ENCODE assay signal across 18 mouse cellular contexts in the genomic region with DNA sequence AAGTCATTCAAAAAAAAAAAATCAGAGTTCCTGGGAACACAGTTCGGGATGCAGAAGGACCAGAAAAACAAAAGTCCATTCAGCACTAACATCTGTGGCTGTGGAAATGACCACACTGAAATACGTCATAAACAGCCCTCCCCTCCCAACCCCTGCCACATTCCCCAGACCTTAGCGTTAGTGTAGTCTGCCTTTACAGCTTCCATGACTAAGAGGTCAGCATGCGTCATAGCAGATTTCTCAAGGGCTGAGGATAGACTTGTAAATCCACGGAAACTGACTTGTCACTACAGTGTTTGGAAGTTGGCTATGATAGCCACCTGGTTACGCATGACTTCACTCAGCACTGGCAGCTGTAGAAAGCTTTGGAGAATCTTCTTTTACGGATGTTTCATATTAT. TPM values are rescaled to one million over a fixed set of nuclear protein-coding genes. Genes with fewer than 3 reads are reported as not detected.
DNase-seq lines count a peak whose midpoint lies in the region; ATAC-seq and TF ChIP-seq lines count a peak whose summit lies in the region.
"Had no signal": no experiment of that assay in that cellular context is flagged by ENCODE, and none has a peak within 500 bp of the region (broad histone marks: within the 10 kb centered on the region; RNA-seq: fewer than 3 reads in every experiment).

No protein-coding gene starts in this region.

- H3K4me3 ChIP-seq in heart, embryonic 12.5 days = peak overlapping the region; percentile 25
- no peak overlapping the region for H3K4me3 ChIP-seq in liver, postnatal 0 days (ENCODE audit: low read depth, low read length)
- H3K4me3 ChIP-seq: forebrain, embryonic 13.5 days; limb, embryonic 10.5 days; megakaryocyte, embryonic 14.5 days had no signal

- no peaks in the 10 kb centered on the region for H3K36me3 ChIP-seq in heart, embryonic 12.5 days
- no peaks in the 10 kb centered on the region for H3K36me3 ChIP-seq in liver, postnatal 0 days (replicated peaks; ENCODE audit: insufficient read depth, low read length)
- H3K36me3 ChIP-seq: limb, embryonic 10.5 days had no signal

- no peak for DNase-seq in heart, postnatal 4 days
- peak; percentile 31 for DNase-seq in retina, postnatal 1 day
- no peak for DNase-seq in retina, embryonic 14.5 days (ENCODE audit: low spot score)
- DNase-seq in adrenal gland, postnatal 25 days = peak; percentile 10
- DNase-seq in liver, postnatal 0 days = no peak
- DNase-seq: cerebellum, postnatal 25 days; kidney, adult 11 months; kidney, postnatal 14 days; spleen, adult 18-20 months; thymus, adult 18-20 months had no signal

- TF ChIP-seq CTCF in liver, postnatal 0 days (IDR thresholded peaks at IDR 0.05; ENCODE audit: low read depth) = no peak

- H3K9me3 ChIP-seq in heart, embryonic 12.5 days (replicated peaks) = no peaks in the 10 kb centered on the region
- no peaks in the 10 kb centered on the region for H3K9me3 ChIP-seq in liver, postnatal 0 days (ENCODE audit: low read length)
- H3K9me3 ChIP-seq: forebrain, embryonic 13.5 days; limb, embryonic 10.5 days; megakaryocyte, embryonic 14.5 days had no signal

- no peak overlapping the region for H3K9ac ChIP-seq in heart, embryonic 12.5 days
- H3K9ac ChIP-seq in liver, postnatal 0 days (replicated peaks) = no peak overlapping the region
- H3K9ac ChIP-seq: forebrain, embryonic 13.5 days had no signal

- H3K4me1 ChIP-seq in heart, embryonic 12.5 days (replicated peaks) = peaks cover 33% of the 10 kb centered on the region
- H3K4me1 ChIP-seq in liver, postnatal 0 days (ENCODE audit: insufficient read depth) = no peaks in the 10 kb centered on the region
- H3K4me1 ChIP-seq: megakaryocyte, embryonic 14.5 days had no signal

- WGBS in heart, embryonic 12.5 days = 37% methylated on average over 7 of the region's 7 CpGs
- 68% methylated on average over 7 of the region's 7 CpGs for WGBS in liver, postnatal 0 days (ENCODE audit: insufficient replicate concordance)

- H3K4me2 ChIP-seq in heart, embryonic 12.5 days = peak overlapping the region; percentile 58
- H3K4me2 ChIP-seq in liver, postnatal 0 days (ENCODE audit: low read depth, low read length) = no peak overlapping the region
- H3K4me2 ChIP-seq: forebrain, embryonic 13.5 days; liver, embryonic 11.5 days had no signal

- H3K27me3 ChIP-seq in heart, embryonic 12.5 days (replicated peaks) = no peaks in the 10 kb centered on the region
- H3K27me3 ChIP-seq in liver, postnatal 0 days (ENCODE audit: insufficient read depth, low read length) = no peaks in the 10 kb centered on the region
- H3K27me3 ChIP-seq: forebrain, embryonic 13.5 days; megakaryocyte, embryonic 14.5 days had no signal

- no peak for ATAC-seq in heart, embryonic 12.5 days (ENCODE audit: insufficient number of reproducible peaks, low FRiP score)
- ATAC-seq in megakaryocyte, adult 5-6 weeks (ENCODE audit: poor library complexity, severe bottlenecking) = no peak
- no peak for ATAC-seq in liver, postnatal 0 days
- ATAC-seq: forebrain, embryonic 13.5 days; hindbrain, embryonic 16.5 days; midbrain, embryonic 16.5 days had no signal

- TF ChIP-seq EP300 in liver, postnatal 0 days (IDR thresholded peaks at IDR 0.05; ENCODE audit: low read depth) = no peak

- peak overlapping the region; percentile 57 for H3K27ac ChIP-seq in heart, embryonic 12.5 days (ENCODE audit: poor library complexity, severe bottlenecking)
- H3K27ac ChIP-seq in liver, postnatal 0 days (ENCODE audit: low read depth) = no peak overlapping the region
- H3K27ac ChIP-seq: forebrain, embryonic 13.5 days; limb, embryonic 10.5 days had no signal

RNA-seq across cellular contexts. Expression of gene Mlip, which starts 8.5 kb away (rescaled TPM):
- polyA plus RNA-seq in heart, embryonic 12.5 days (2016; fragmentation: Nextera tagmentation; extraction: Ambion mirVana) = 67.8 and 70.9 TPM in 2 replicates
- total RNA-seq in heart, postnatal 4 days (2021) = 100 to 1,000 TPM; 159 to 165 TPM
- 1.0 TPM in 1 of 2 replicates, not detected in the other for total RNA-seq in adrenal gland, postnatal 25 days (2021)
- not detected in 2 replicates for total RNA-seq in megakaryocyte, adult 5-6 weeks (2015)
- not detected in 2 replicates for total RNA-seq in megakaryocyte, adult 5-6 weeks (2017)
- 0.43 TPM in 1 of 2 replicates, not detected in the other for polyA plus RNA-seq in liver, postnatal 0 days (2015; fragmentation: Nextera tagmentation; extraction: Ambion mirVana)

Comparison
In these comparisons a context has a peak if more than half of its experiments do, and no peak if none do; other contexts are left out.
1. DNase-seq: peak in retina, postnatal 1 day (single experiment) and adrenal gland, postnatal 25 days (single experiment); none in heart, postnatal 4 days (single experiment), retina, embryonic 14.5 days (single experiment) and liver, postnatal 0 days (single experiment).
2. RNA of gene Mlip, which starts 8.5 kb away (total RNA-seq): 159 to 165 TPM in heart, postnatal 4 days; 1.0 TPM in adrenal gland, postnatal 25 days and not detected in megakaryocyte, adult 5-6 weeks; every median in the first group is over 10 times any median in the second.